ENCODE assay signal across 9 mouse cellular contexts in genomic region chrX:104199611-104200387, GRCm38 (mm10). TPM values are rescaled to one million over a fixed set of nuclear protein-coding genes. Genes with fewer than 3 reads are reported as not detected.
DNase-seq lines count a peak whose midpoint lies in the region; ATAC-seq and TF ChIP-seq lines count a peak whose summit lies in the region.
"Had no signal": no experiment of that assay in that cellular context is flagged by ENCODE, and none has a peak within 500 bp of the region (broad histone marks: within the 10 kb centered on the region; RNA-seq: fewer than 3 reads in every experiment).

No protein-coding gene starts in this region.

- 25% methylated on average over 82 of the region's 100 CpGs for WGBS in intestine, postnatal 0 days
- 26% methylated on average over 71 of the region's 100 CpGs for WGBS in limb, embryonic 10.5 days
- WGBS in midbrain, embryonic 13.5 days, result 30% methylated on average over 67 of the region's 100 CpGs

- peak; percentile 33; the same call in 1 of the 2 replicates for ATAC-seq in intestine, postnatal 0 days
- ATAC-seq in midbrain, embryonic 13.5 days, result peak; percentile 57
- ATAC-seq in inflammation-experienced regulatory T-cells, adult 6 months, result no peak

- no peaks in the 10 kb centered on the region for H3K9me3 ChIP-seq in intestine, postnatal 0 days (ENCODE audit: control insufficient read depth)
- no peaks in the 10 kb centered on the region; the same call in 1 of the 2 replicates for H3K9me3 ChIP-seq in limb, embryonic 10.5 days (replicated peaks)
- no peaks in the 10 kb centered on the region for H3K9me3 ChIP-seq in midbrain, embryonic 13.5 days

- H3K36me3 ChIP-seq in intestine, postnatal 0 days (ENCODE audit: control insufficient read depth, insufficient read depth), result no peaks in the 10 kb centered on the region
- no peaks in the 10 kb centered on the region for H3K36me3 ChIP-seq in limb, embryonic 10.5 days
- no peaks in the 10 kb centered on the region for H3K36me3 ChIP-seq in midbrain, embryonic 13.5 days

- peak overlapping the region; percentile 74 for H3K4me2 ChIP-seq in intestine, postnatal 0 days (replicated peaks; ENCODE audit: low read depth)
- H3K4me2 ChIP-seq in midbrain, embryonic 13.5 days (replicated peaks), result peak overlapping the region; percentile 61

- no peak overlapping the region for H3K9ac ChIP-seq in intestine, postnatal 0 days (ENCODE audit: low read depth, low read length)
- peak overlapping the region; percentile 83 for H3K9ac ChIP-seq in midbrain, embryonic 13.5 days (replicated peaks)

- no peak overlapping the region for H3K27ac ChIP-seq in intestine, postnatal 0 days (ENCODE audit: low read depth, low read length)
- H3K27ac ChIP-seq in limb, embryonic 10.5 days, result peak overlapping the region; percentile 80
- H3K27ac ChIP-seq in midbrain, embryonic 13.5 days, result peak overlapping the region; percentile 96

- peaks cover 20% of the 10 kb centered on the region for H3K27me3 ChIP-seq in intestine, postnatal 0 days (replicated peaks; ENCODE audit: control insufficient read depth, insufficient read depth, low read length)
- peaks cover 100% of the 10 kb centered on the region for H3K27me3 ChIP-seq in limb, embryonic 10.5 days (ENCODE audit: low read depth, poor library complexity, severe bottlenecking)
- peaks cover 46% of the 10 kb centered on the region for H3K27me3 ChIP-seq in midbrain, embryonic 13.5 days

- no peaks in the 10 kb centered on the region for H3K4me1 ChIP-seq in intestine, postnatal 0 days (replicated peaks; ENCODE audit: control insufficient read depth, insufficient read depth, low read length)
- no peaks in the 10 kb centered on the region; the same call in 1 of the 2 replicates for H3K4me1 ChIP-seq in limb, embryonic 10.5 days
- no peaks in the 10 kb centered on the region for H3K4me1 ChIP-seq in midbrain, embryonic 13.5 days (replicated peaks)

- peak overlapping the region; percentile 46 for H3K4me3 ChIP-seq in intestine, postnatal 0 days (ENCODE audit: low read depth, low read length)
- H3K4me3 ChIP-seq in limb, embryonic 10.5 days, result peak overlapping the region; percentile 56
- peak overlapping the region; percentile 64 for H3K4me3 ChIP-seq in midbrain, embryonic 13.5 days (replicated peaks)

- peak; percentile 67 for DNase-seq in adrenal gland, postnatal 25 days
- DNase-seq in cerebellum, postnatal 4 days (ENCODE audit: low spot score in 2 of 2), result peak; percentile 20 to 57
- peak; percentile 22 to 37 for DNase-seq in gastrocnemius, postnatal 4 days (ENCODE audit: low spot score in 2 of 2)
- DNase-seq in limb, embryonic 10.5 days (ENCODE audit: low spot score), result peak; percentile 55
- peak; percentile 1 to 5 for DNase-seq in spleen, postnatal 14 days (ENCODE audit: low spot score in 2 of 2)

- no peak for TF ChIP-seq CTCF in intestine, postnatal 0 days (IDR thresholded peaks at IDR 0.05; ENCODE audit: low read depth)

RNA-seq across cellular contexts. Expression of gene Nexmif, which starts 1.2 kb away (rescaled TPM):
- 16.2 and 18.2 TPM in 2 replicates for total RNA-seq in adrenal gland, postnatal 25 days (2021)
- 1 to 10 TPM; 1.2 to 2.2 TPM for total RNA-seq in gastrocnemius, postnatal 4 days (2021)
- polyA plus RNA-seq in intestine, postnatal 0 days (2015; fragmentation: Nextera tagmentation; extraction: Ambion mirVana), result 0.27 and 0.30 TPM in 2 replicates
- polyA plus RNA-seq in limb, embryonic 10.5 days (2016; fragmentation: Nextera tagmentation; extraction: Ambion mirVana), result 0.40 and 0.83 TPM in 2 replicates
- 12.1 and 12.3 TPM in 2 replicates for polyA plus RNA-seq in midbrain, embryonic 13.5 days (2015; fragmentation: Nextera tagmentation; extraction: Ambion mirVana)
- not detected for polyA plus RNA-seq in inflammation-experienced regulatory T-cells, adult 6 months (2017; shearing (Covaris generic))
- total RNA-seq: hematopoietic stem cell, adult 5-6 weeks had no signal

Comparison
In these comparisons a context has a peak if more than half of its experiments do, and no peak if none do; other contexts are left out.
1. DNase-seq: peak in every context shown above with its lines; median percentile 67 in adrenal gland, postnatal 25 days; 55 in limb, embryonic 10.5 days; 38 in cerebellum, postnatal 4 days; 30 in gastrocnemius, postnatal 4 days; 3 in spleen, postnatal 14 days.